Mouse (Mus musculus) brain, adult 2 months (tissue): ENCODE measurements around the gene Mymx.
A peak's percentile ranks its signal among the peaks of the same experiment; 100 is the strongest.

Experiments used
- DNase-seq: peaks from one replicate; pipeline ENCODE4 v3.0.0; 2011; ENCODE audit warnings: low read depth, low spot score

Gene Mymx

GRCm38 (mm10) chr17:45572103-45573086 lies 29.5 kb downstream of the Mymx start:
- DNase-seq: peak; percentile 86

GRCm38 (mm10) chr17:45569999-45570398 lies 31.9 kb downstream of the Mymx start:
- no peak for DNase-seq

- DNase-seq: no peak
These were observed 32.9 kb downstream of the Mymx start for GRCm38 (mm10) chr17:45568990-45569389.

GRCm38 (mm10) chr17:45567162-45567601 lies 34.7 kb downstream of the Mymx start:
- peak; percentile 31 for DNase-seq

GRCm38 (mm10) chr17:45566360-45567161 lies 35.3 kb downstream of the Mymx start:
- peak; percentile 55 for DNase-seq

- DNase-seq: no peak
These were observed 35.9 kb downstream of the Mymx start for GRCm38 (mm10) chr17:45566031-45566359.

- DNase-seq: no peak
These were observed 36.8 kb downstream of the Mymx start for GRCm38 (mm10) chr17:45565103-45565502.

- DNase-seq: no peak
These were observed 37.3 kb downstream of the Mymx start for GRCm38 (mm10) chr17:45564531-45565084.

- peak; percentile 97 for DNase-seq
These were observed 38.0 kb downstream of the Mymx start, which contains the start of gene Slc35b2 for GRCm38 (mm10) chr17:45563655-45564530. TSS of gene Slc35b2 (plus strand) at chr17:45563874.

GRCm38 (mm10) chr17:45563216-45563615 lies 38.7 kb downstream of the Mymx start:
- DNase-seq: no peak

GRCm38 (mm10) chr17:45559732-45560525 lies 42.0 kb downstream of the Mymx start:
- DNase-seq: peak; percentile 69

GRCm38 (mm10) chr17:45557998-45558862 lies 43.7 kb downstream of the Mymx start:
- DNase-seq: no peak

GRCm38 (mm10) chr17:45557246-45557824 lies 44.6 kb downstream of the Mymx start:
- no peak for DNase-seq

- DNase-seq: no peak
These were observed 45.2 kb downstream of the Mymx start for GRCm38 (mm10) chr17:45556514-45557245.

- no peak for DNase-seq
These were observed 45.8 kb downstream of the Mymx start for GRCm38 (mm10) chr17:45556107-45556489.

- DNase-seq: peak; percentile 94
These were observed 46.3 kb downstream of the Mymx start, which contains the start of gene Nfkbie for GRCm38 (mm10) chr17:45555452-45556106. TSS of gene Nfkbie (plus strand) at chr17:45555703.

- DNase-seq: no peak
These were observed 47.5 kb downstream of the Mymx start for GRCm38 (mm10) chr17:45554420-45554819.

- no peak for DNase-seq
These were observed 48.8 kb downstream of the Mymx start for GRCm38 (mm10) chr17:45553065-45553464.
